Mouse (Mus musculus) gastrocnemius, postnatal 4 days (tissue): ENCODE results near the gene Ccdc84. TPM values are rescaled to one million over a fixed set of nuclear protein-coding genes. Genes with fewer than 3 reads are reported as not detected.
"Not testable (repeated sequence)": the region's sequence is repeated elsewhere in the genome, so short reads cannot be mapped to it uniquely, and the experiment has no call there.

ENCODE experiments used
- DNase-seq, 2 experiments: peaks; one replicate each; pipeline ENCODE4 v3.0.0; 2021 to 2022; ENCODE audit warnings: low spot score in 2 of 2, mixed read lengths in 2 of 2
- total RNA-seq, 2 experiments: library from RNA; stranded (reverse); gene quantifications; 2 replicates each; pipeline ENCODE4 v1.2.3; 2021

Ccdc84 gene
- total RNA-seq, 2 experiments from 2014 or later = 10.0 to 17.3 TPM

- DNase-seq = no peak
Observed at GRCm38 (mm10) chr9:44410647-44411336, 7.6 kb downstream of the Ccdc84 start.

- not testable (repeated sequence) for DNase-seq
Observed at GRCm38 (mm10) chr9:44408693-44409092, 9.7 kb downstream of the Ccdc84 start.

- DNase-seq = no peak
Observed at GRCm38 (mm10) chr9:44407752-44408097, 10.6 kb downstream of the Ccdc84 start.

GRCm38 (mm10) chr9:44406906-44407751, 11.2 kb downstream of the Ccdc84 start, which contains the start of the genes Rps25 and Trappc4:
Rps25 (plus strand) TSS chr9:44407139.
Trappc4 (minus strand) TSS chr9:44407600.
- DNase-seq = peak; percentile 82 to 93

GRCm38 (mm10) chr9:44405011-44405410, 13.4 kb downstream of the Ccdc84 start:
- no peak for DNase-seq

- DNase-seq = no peak
Observed at GRCm38 (mm10) chr9:44401081-44401480, 17.3 kb downstream of the Ccdc84 start.

- no peak for DNase-seq
Observed at GRCm38 (mm10) chr9:44399795-44400114, 18.6 kb downstream of the Ccdc84 start.

- no peak for DNase-seq
Observed at GRCm38 (mm10) chr9:44399114-44399794, 19.1 kb downstream of the Ccdc84 start.

GRCm38 (mm10) chr9:44398551-44398950, 19.8 kb downstream of the Ccdc84 start:
- no peak for DNase-seq

- no peak for DNase-seq
Observed at GRCm38 (mm10) chr9:44398087-44398486, 20.3 kb downstream of the Ccdc84 start.

- peak; percentile 76 to 90 for DNase-seq
Observed at GRCm38 (mm10) chr9:44396684-44397411, 21.5 kb downstream of the Ccdc84 start, which contains the start of gene Slc37a4. Slc37a4 (plus strand) TSS chr9:44396852.

- peak; percentile 53 to 80 for DNase-seq
Observed at GRCm38 (mm10) chr9:44391466-44391865, 26.9 kb downstream of the Ccdc84 start.

- peak in 1 of 2 experiments; percentile 30 for DNase-seq
Observed at GRCm38 (mm10) chr9:44389273-44389672, 29.1 kb downstream of the Ccdc84 start.

GRCm38 (mm10) chr9:44387221-44387620, 31.1 kb downstream of the Ccdc84 start:
- no peak for DNase-seq

- no peak for DNase-seq
Observed at GRCm38 (mm10) chr9:44384596-44384995, 33.8 kb downstream of the Ccdc84 start.

GRCm38 (mm10) chr9:44379862-44380261, 38.5 kb downstream of the Ccdc84 start:
- no peak for DNase-seq

GRCm38 (mm10) chr9:44379054-44379834, 39.1 kb downstream of the Ccdc84 start, which contains the start of gene Hyou1:
Hyou1 (plus strand) TSS chr9:44379490.
- DNase-seq = peak; percentile 98 to 99

GRCm38 (mm10) chr9:44378153-44378730, 40.1 kb downstream of the Ccdc84 start:
- DNase-seq = no peak

- not testable (repeated sequence) for DNase-seq
Observed at GRCm38 (mm10) chr9:44377335-44377734, 41.0 kb downstream of the Ccdc84 start.

- DNase-seq = no peak
Observed at GRCm38 (mm10) chr9:44376141-44376540, 42.2 kb downstream of the Ccdc84 start.
